Mouse (Mus musculus): ENCODE results near the gene Otx1.

The Otx1 gene

DNA sequence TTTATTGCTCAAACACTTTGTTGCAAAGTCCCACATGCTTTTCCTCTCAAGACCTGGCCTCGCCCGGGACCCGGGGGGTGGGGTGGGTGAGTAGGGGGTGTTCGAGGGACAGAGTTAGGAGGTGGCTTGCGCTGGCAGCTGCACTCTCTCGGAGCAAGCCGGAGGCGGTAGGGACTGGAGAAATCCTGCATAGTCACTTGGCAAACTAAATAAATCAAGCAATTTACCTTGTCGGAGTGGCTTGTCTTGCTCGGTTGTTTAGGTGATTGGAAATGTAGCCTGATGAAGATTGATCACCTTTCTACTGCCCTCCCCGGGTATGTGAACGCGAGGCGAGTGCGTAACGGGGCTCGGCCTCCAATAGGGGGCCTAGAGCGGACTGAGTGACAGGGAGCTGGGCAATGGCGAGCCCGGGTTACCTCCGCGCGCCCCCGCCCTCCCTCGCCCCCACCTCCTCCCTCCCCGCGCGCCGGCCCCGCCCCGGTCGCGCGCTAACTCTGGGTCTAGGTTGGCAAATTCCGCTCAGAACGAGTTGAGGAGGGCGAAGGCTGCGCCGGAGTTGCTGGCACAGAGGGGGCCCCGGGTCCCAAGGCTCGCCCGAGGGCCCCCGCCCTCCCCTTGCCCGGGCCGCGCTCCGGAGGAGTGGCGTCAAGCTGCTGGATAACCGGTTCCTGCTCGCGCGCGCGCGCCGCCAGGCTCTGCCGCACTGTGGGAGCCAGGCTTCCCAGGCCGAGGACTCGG, 1.2 kb downstream of the Otx1 start:
- in situ Hi-C loops (cut with MboI; ENCODE audit: low pct_unique_long_range_greater_than_20kb in 1 of 2, low sequenced_read_pairs in 2 of 2, unreplicated experiment in 1 of 2), result no loop called here

DNA sequence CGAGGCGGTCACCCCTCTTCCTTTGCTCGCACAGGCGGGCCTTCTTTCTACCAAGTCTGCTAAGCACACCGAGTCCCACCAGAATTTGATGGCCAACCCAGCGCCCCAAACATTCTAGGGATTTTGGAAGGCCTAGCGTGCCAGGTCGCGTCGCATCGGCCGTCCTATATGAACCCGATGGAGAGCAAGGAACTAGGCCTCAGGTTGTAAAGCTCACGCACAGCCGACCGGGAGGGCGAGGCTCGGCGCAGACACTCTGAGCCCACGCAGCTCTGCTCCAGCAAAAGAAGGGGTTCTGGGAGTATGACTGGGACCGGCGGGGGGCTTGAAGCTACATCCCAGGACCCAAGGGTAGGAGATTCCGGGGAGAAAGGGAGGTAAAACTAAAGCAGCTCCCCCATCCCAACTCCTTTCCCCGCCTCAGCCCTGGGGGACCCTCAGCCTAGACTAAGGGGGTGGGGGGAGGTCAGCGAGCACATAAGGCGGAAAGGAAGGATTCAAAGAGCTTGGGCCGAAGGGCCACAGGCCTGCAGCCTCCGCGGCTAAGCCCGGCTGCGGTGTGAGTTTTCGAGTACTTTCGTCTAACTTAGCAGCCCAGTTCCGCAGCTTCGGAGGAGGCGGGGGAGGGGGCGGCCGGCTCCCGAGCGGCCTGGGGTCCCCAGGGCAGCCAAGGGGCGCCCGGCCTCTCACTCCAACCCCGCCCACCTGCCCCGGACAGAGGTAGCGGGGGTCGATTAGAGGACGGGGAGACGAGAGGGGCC, 2.2 kb downstream of the Otx1 start:
- in situ Hi-C loops (cut with MboI; ENCODE audit: low pct_unique_long_range_greater_than_20kb in 1 of 2, low sequenced_read_pairs in 2 of 2, unreplicated experiment in 1 of 2), result no loop called here

DNA sequence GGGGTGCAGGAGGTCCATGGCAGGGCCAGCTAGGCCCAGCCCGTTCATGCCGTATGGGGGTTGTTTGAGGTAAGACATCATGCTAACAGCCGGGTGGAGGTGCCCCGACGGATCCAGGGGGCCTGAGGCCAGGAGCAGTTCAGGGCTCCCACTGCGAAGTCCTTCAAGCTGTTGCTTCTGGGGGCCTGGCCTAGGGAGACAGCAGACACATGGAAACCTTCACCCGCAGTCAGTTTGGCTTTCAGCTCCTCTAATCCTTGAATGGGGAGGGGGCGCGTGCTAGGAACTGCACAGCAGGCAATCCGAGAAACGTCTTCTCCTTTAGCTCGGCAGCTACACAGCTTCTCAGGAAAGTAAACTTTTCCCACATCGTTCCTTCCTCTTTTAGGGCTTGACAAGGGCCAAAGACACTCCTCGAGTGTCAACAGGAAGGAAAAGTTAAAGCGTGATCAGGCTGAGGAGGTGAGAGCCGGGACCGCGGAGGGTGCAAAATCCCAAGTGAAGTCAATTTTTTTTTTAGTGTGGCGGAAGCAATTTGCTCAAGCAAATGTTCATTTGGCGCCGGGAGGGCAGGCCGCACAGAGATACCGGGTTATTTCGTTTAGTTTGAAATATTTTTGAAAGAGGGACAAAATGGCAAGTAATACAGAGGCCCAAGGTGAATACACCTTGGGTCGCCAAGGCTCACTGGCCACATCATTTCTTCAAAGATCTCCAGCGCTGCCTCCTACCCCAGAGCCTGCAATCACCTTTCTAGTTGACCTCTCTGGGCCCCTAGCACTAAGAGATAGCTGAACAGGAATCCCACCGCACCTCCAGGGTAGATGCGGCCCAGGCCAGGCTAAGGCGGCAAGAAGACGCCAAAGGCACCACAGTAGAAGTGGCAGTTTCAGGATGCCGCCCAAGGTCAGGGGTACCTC, 3.0 kb downstream of the Otx1 start:
- in situ Hi-C loops (cut with MboI; ENCODE audit: low pct_unique_long_range_greater_than_20kb in 1 of 2, low sequenced_read_pairs in 2 of 2, unreplicated experiment in 1 of 2), result loop anchor here in 1 of 2 experiments (25.0 kb wide), 1 partner anchor 613 kb away; no protein-coding TSS in a partner anchor

DNA sequence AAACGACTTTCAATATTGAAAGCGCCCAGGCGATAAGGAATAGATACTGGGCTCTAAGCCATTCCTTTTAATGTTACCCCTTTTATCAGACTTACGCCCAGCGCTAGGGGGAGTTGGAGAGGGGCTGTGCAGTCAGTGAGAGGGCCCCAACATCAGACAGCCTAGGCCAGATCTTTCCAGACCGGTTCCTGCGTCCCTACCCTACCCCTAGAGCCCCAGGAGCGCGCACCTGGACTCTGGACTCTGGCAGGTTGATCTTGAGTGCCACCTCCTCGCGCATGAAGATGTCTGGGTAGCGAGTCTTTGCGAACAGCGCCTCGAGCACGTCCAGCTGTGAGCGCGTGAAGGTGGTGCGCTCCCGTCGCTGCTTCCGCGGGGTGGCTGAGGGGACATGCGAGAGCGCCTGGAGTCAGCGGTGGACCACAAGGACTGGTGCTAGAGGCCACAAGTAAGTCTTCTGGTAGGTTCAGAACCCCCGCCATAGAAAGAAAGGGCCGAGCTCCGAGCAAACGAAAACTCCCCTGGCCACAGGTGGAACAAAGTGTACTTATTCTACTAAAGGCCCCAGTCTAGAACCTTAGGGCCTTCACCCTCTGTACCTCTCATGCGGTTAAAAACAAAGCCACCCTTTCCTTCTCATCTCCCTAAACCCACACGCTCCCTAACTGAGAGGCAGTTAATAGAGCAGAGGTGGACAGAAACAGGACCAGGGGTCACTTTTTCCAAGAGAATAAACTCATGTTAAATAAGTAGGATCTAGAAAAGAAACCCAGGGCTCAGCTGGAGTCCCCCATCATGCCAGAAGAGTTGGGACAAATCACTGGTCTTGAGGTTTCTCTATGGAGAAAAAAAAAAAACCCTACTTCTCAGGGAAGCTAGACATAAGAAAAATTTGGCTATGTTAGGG, 4.3 kb downstream of the Otx1 start:
- in situ Hi-C loops (cut with MboI; ENCODE audit: low pct_unique_long_range_greater_than_20kb in 1 of 2, low sequenced_read_pairs in 2 of 2, unreplicated experiment in 1 of 2), result loop anchor here in 1 of 2 experiments (25.0 kb wide), 1 partner anchor 614 kb away; no protein-coding TSS in a partner anchor

DNA sequence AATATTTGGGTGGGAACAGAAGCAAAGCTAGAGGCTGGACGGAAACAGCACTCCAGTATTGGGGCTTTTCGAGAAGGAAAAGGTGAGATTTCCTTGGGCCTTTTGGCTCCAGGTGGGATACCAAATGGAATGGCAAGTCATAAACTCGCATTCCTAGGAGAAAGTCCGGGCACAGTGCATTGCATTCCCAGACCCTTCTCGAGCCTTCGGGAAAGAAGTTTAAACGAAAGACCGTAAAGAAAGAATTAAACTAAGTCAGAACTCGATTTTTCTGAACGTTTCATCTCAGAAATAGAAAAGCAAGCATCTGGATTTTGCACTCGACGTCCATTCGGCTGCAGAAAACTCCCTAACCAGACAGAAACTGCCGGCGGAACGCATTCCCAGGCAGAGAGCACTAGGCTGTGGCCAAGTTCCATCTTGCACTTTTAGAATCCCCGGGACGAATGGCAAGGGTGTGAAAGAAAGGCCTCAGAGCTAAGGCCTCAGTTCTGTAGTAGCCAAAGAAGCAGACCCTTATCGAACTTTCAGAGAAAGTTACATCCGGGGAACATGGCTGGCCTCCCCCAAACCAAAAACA, 5.0 kb downstream of the Otx1 start:
- in situ Hi-C loops (cut with MboI; ENCODE audit: low pct_unique_long_range_greater_than_20kb in 1 of 2, low sequenced_read_pairs in 2 of 2, unreplicated experiment in 1 of 2), result loop anchor here in 1 of 2 experiments (25.0 kb wide), 1 partner anchor 615 kb away; no protein-coding TSS in a partner anchor

DNA sequence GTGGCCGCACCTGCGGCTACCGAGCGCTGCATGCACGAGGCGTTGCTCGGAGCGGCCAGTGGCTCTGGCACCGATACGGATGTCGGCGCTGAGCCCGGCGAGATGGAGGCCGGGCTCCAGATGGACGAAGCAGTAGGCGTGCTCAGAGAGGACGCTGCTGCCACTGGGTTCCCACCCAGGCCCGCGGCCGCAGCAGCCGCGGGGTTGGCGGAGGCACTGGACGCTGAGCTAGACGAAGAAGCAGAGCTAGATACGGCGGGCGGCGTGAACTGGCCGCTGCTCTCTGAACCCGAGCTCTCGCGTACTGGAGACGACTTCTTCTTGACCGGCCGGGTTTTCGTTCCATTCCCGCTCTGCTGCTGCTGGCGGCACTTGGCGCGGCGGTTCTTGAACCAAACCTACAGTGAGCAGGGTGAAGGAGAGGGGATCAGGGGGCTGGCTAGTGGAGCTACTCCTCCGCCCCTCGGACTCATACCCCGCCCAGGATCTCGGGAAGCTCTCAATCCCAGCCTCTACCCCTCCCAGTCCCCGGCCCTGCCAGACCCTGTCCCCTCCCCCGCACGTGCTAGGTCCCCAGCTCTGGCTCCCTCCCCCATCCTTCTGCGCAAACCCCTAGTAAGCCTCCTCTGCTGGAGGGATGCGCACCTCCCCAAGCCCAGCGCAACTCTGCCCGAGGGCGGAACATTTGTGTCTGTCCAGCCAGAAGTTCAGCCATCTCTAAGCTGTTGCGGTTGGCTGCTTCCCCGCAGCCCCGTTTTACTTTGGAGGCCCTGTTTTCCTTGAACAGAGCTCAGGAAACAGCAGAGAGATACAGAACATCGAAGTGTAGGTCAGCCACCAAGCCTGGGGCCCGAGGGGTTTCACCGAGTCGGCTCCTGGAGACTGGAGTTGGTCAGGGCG, 5.8 kb downstream of the Otx1 start:
- in situ Hi-C loops (cut with MboI; ENCODE audit: low pct_unique_long_range_greater_than_20kb in 1 of 2, low sequenced_read_pairs in 2 of 2, unreplicated experiment in 1 of 2), result loop anchor here in 1 of 2 experiments (25.0 kb wide), 1 partner anchor 615 kb away; no protein-coding TSS in a partner anchor

DNA sequence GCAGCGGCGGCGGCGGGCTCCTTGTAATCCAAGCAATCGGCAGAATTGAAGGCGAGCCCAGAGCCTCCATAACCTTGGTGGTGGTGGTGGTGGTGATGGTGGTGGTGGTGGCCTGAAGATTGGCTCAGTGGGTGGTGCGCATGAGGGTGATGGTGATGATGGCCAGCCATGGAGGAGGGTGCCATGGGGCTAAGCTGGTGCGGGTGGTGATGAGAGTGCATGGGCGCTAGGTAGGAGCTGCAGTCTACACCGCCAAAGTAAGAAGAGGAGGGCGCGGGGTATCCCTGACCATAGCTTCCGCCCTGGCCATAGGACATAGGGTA, 6.4 kb downstream of the Otx1 start:
- in situ Hi-C loops (cut with MboI; ENCODE audit: low pct_unique_long_range_greater_than_20kb in 1 of 2, low sequenced_read_pairs in 2 of 2, unreplicated experiment in 1 of 2), result loop anchor here in 1 of 2 experiments (25.0 kb wide), 1 partner anchor 616 kb away; no protein-coding TSS in a partner anchor

DNA sequence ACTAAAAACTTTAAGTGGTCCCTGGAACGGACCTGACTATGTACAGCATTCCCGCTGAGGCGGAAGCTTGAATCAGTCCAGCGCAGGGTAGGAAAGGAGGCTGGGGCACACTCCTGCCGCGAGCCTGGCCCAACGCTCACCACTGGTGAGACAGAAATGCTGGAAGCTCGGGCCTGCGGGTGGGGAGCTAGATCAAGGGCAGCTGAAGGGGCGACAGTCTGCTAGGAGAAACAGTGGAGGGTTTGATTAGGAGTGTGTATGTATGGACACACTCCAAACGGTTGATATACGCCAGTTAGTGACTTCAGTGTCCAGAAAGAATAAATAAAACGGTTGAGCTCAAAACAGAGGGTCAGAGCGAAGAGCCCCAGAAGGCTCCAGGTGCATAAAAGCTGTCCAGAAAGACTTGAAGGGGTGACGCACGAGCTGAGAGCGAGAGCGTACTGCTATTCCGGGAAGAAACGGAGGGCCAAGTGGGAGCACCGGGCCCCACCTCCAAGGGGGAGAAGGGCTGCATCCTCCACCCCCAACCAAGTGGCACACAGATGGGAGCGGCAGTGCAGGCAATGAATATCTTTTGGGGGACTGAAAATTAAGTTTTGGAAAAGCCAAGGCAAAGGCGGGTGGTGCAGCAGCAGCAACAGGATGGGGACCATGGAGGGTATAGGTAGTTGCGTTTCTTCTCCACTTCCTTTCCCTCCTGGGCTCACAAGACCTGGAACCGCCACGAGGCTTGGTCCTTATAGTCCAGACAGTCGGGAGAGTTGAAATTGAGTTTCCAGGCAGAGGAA, 7.0 kb downstream of the Otx1 start:
- in situ Hi-C loops (cut with MboI; ENCODE audit: low pct_unique_long_range_greater_than_20kb in 1 of 2, low sequenced_read_pairs in 2 of 2, unreplicated experiment in 1 of 2), result loop anchor here in 1 of 2 experiments (25.0 kb wide), 1 partner anchor 617 kb away; no protein-coding TSS in a partner anchor

DNA sequence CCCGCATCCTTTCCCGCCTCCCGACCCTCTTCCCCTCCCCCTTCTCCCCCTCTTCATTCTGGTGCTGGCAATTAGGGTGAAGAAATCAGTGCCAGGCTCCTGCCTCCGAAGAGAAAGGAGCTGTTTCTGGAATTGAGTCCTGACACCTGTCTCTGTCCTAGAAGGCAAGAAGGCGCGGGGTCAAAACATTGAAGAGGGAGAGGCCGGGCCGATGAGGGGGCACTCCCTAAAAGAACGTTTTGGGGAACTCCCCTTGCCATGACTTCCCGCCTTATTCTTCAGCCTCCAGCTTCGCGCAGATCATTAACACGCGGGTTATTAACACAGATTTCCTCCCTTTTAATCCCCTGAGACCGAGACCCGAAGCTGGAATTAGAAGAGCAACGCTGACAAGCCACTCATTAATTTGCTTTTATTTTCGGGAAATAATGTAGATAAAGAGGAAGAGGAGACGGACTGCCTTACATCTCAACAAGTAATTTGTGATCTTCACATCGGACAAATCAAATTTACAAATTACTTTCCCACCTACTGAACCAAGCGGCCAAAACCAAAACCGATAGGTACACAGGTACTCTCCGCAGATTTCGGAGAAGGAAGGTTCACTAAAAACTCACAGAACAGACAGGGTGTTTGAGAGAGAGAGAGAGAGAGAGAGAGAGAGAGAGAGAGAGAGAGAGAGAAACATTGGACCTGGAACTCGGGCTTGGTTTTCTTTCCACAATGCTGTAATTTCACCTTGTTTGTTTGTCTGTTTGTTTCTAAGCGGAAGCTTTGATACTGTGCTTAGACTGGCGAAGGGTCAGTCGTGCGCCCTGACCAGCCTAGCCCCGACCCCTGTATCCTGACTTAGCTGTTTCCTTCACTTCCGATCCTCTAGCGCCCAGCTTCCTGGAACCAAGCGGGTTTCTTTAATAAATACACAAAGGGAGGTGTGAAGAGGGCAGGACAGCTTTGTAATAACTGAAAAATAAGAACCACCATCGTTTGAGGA, 8.0 kb downstream of the Otx1 start:
- in situ Hi-C loops (cut with MboI; ENCODE audit: low pct_unique_long_range_greater_than_20kb in 1 of 2, low sequenced_read_pairs in 2 of 2, unreplicated experiment in 1 of 2), result loop anchor here in 1 of 2 experiments (25.0 kb wide), 1 partner anchor 618 kb away; no protein-coding TSS in a partner anchor

DNA sequence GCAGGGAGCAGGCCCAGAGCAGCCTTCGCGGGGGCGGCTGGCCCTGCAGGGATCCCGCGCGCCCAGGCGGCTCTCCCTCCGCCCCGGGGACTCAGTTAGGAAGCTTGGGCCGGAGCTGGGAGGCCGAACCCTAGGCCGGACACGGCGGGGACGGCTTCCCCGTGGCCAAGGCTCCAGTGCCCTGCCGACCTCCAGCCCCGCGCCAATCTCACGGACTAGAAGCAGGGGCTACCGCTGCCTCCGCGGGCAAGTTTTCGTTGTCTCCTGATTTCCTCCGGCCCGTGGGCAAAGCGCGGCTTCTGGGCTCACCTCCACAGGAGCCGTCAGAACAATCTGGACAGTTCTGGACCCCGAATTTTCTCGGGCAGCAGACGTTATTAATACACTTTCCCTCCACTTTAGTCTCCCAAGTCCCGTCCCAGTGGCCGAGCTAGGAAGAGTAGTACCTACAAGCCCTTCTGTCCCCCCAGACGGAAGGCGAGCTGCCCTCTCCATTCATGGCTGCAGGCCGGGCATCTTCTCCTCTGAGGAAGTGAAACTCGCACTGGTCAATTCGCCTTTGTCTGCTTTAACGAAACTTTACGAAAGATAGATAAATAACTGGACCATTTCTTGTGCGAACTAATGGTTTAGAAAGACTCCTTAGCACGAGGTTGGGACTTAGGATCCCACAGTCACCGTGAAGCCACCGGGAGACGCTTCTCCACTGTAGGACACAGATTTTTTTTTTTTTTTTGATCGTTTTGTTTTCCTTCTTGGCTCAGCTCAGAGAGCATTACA, 8.9 kb downstream of the Otx1 start:
- in situ Hi-C loops (cut with MboI; ENCODE audit: low pct_unique_long_range_greater_than_20kb in 1 of 2, low sequenced_read_pairs in 2 of 2, unreplicated experiment in 1 of 2), result loop anchor here in 1 of 2 experiments (25.0 kb wide), 1 partner anchor 619 kb away; no protein-coding TSS in a partner anchor

DNA sequence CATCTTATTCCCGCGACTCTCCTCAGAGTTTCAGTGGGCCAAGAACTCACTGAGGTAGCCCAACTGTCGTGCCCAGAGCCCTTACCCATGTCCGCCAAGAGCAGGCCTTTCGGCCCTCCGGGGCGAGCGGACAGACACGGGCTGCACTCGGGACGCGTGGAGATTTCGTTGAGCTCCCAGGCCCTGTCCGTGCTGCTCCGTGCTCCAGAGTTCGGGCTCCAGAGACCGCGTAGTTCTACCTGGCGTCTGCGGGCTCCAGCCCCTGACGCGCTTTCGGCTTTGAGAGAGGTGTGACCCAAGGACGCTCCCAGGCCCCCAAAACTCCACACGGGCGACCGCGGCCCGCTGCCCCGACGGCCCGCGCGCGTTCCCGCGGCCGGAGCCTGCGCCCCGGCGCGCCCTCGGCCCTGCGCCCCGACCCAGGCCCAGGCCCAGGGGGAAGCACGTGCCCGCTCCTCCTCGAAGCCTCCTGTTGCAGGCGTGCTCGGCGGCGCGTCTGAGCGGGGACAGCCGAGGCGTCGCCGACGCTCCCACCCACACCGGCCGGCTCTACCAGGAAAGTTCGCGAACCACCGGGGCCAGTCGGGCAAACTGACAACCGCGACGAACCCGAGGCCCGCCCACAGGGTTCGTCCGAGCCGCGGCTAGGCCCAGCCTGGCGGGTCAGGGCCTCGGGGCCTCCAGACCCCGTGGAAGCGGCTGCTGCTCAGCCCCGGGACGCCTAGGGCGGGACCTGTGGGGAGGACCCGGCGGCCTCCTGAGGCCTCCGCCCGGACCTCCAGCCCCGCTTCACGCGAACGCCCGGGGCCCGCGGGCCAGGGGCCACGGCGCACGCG, 9.7 kb downstream of the Otx1 start:
- in situ Hi-C loops (cut with MboI; ENCODE audit: low pct_unique_long_range_greater_than_20kb in 1 of 2, low sequenced_read_pairs in 2 of 2, unreplicated experiment in 1 of 2), result loop anchor here in 1 of 2 experiments (25.0 kb wide), 1 partner anchor 619 kb away; no protein-coding TSS in a partner anchor

DNA sequence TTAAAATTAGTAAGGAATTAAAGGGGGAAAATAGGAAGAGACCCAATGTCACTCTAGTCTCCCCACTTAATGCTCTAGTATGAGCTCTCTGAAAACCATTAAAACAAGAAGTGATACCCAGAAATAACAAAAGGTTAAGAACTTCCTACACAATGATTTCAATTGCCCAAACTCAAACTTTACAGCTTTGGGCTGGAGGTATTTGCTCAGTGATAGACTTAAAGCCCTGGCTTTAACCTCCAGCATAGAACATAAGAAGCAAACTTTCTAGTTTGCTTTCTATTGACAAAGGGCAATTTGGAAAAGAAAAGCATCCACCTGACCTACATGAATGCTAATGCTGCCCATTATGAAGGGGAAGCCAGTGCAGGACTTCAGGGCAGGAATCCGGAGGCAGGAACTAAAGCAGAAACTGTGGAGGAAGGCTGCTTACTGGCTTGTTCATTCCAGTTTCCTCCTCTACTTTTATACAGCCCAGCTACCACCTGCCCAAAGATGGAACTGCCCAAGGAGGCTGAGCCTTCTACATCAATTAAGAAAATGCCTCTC, 14.2 kb downstream of the Otx1 start:
- in situ Hi-C loops (cut with MboI; ENCODE audit: low pct_unique_long_range_greater_than_20kb in 1 of 2, low sequenced_read_pairs in 2 of 2, unreplicated experiment in 1 of 2), result loop anchor here in 1 of 2 experiments (25.0 kb wide), 1 partner anchor 624 kb away; no protein-coding TSS in a partner anchor
